Mouse (Mus musculus) spleen, postnatal 10 days (tissue): ENCODE measurements around the gene Gm20835.
"Not testable (repeated sequence)": the region's sequence is repeated elsewhere in the genome, so short reads cannot be mapped to it uniquely, and the experiment has no call there.

Experiments used
- DNase-seq, 2 experiments: peaks; one replicate each; pipeline ENCODE4 v3.0.0; 2021 to 2022; ENCODE audit warnings: low spot score in 2 of 2

Gene Gm20835

GRCm38 (mm10) chrY:36735190-36735589 is at the start of gene Gm20835:
Gm20835 (minus strand) TSS chrY:36735290.
- not testable (repeated sequence) for DNase-seq
